Mouse (Mus musculus) MEL (cell line): ENCODE data around the gene Ino80d. TPM values are rescaled to one million over a fixed set of nuclear protein-coding genes. Genes with fewer than 3 reads are reported as not detected.

Experiments
- DNase-seq: peaks from one replicate; pipeline ENCODE4 v3.0.0; 2011; ENCODE audit warnings: low read depth, low spot score
- H3K27ac ChIP-seq: 2 replicates; pipeline ENCODE4 v1.5.1; 2012; ENCODE audit warnings: low read depth, mild to moderate bottlenecking, control low read depth, low read length, moderate library complexity; ENCODE audit not compliant: control insufficient read depth
- H3K27me3 ChIP-seq, 2 experiments: fragments of 150-350 bp in 1 of 2; sonication (generic) in 1 of 2; 2 replicates each; pipeline ENCODE4 v1.6.1; 2012; ENCODE audit warnings: low read length in 2 of 2, mild to moderate bottlenecking in 2 of 2, improper control_type of control experiment in 1 of 2, moderate library complexity in 1 of 2; ENCODE audit not compliant: insufficient read depth in 2 of 2, control insufficient read depth in 1 of 2
- H3K36me3 ChIP-seq, 2 experiments: 2 replicates each; pipeline ENCODE4 v1.6.1; 2012 to 2014; ENCODE audit warnings: low read length in 2 of 2, improper control_type of control experiment in 1 of 2, inconsistent platforms in 1 of 2, mild to moderate bottlenecking in 1 of 2; ENCODE audit not compliant: insufficient read depth in 2 of 2, control insufficient read depth in 1 of 2
- H3K4me1 ChIP-seq, 2 experiments: fragments of 150-350 bp in 1 of 2; sonication (generic) in 1 of 2; 2 replicates each; pipeline ENCODE4 v1.6.1; 2012; ENCODE audit warnings: low read length in 2 of 2, improper control_type of control experiment in 1 of 2, mild to moderate bottlenecking in 1 of 2; ENCODE audit not compliant: insufficient read depth in 2 of 2, control insufficient read depth in 1 of 2
- H3K4me3 ChIP-seq, 2 experiments: fragments of 150-350 bp in 1 of 2; sonication (generic) in 1 of 2; 2 replicates each; pipeline ENCODE4 v1.5.1; 2012; ENCODE audit warnings: low read depth in 2 of 2, low read length in 2 of 2, mild to moderate bottlenecking in 2 of 2, moderate library complexity in 2 of 2, control low read depth in 1 of 2, improper control_type of control experiment in 1 of 2; ENCODE audit not compliant: control insufficient read depth in 1 of 2, insufficient read depth in 1 of 2
- H3K79me2 ChIP-seq: 2 replicates; pipeline ENCODE4 v1.6.1; 2012; ENCODE audit warnings: mild to moderate bottlenecking, low read length, moderate library complexity; ENCODE audit not compliant: control insufficient read depth, poor library complexity, insufficient read depth
- H3K9ac ChIP-seq: 2 replicates; pipeline ENCODE4 v1.6.1; 2012; ENCODE audit warnings: low read depth, mild to moderate bottlenecking, control low read depth, low read length, moderate library complexity; ENCODE audit not compliant: control insufficient read depth, poor library complexity, severe bottlenecking
- H3K9me3 ChIP-seq: fragments of 150-350 bp; sonication (generic); replicated peaks from 2 replicates; pipeline ENCODE4 v1.6.1; 2012; ENCODE audit warnings: mild to moderate bottlenecking, low read length, improper control_type of control experiment, moderate library complexity; ENCODE audit not compliant: insufficient read depth
- BHLHE40 ChIP-seq: IDR thresholded peaks from 2 replicates; pipeline ENCODE4 v1.6.1; 2012; ENCODE audit warnings: low read depth, mild to moderate bottlenecking, inconsistent platforms, low read length, improper control_type of control experiment, borderline replicate concordance
- CHD1 ChIP-seq: IDR thresholded peaks from 2 replicates; pipeline ENCODE4 v1.6.1; 2012; ENCODE audit warnings: low read depth, mild to moderate bottlenecking, inconsistent platforms, low read length, improper control_type of control experiment
- CTCF ChIP-seq, 3 experiments: IDR thresholded peaks in 2 of 3; conservative IDR thresholded peaks in 1 of 3; 2 replicates each; pipeline ENCODE4 v1.5.1; 2011 to 2012; ENCODE audit warnings: low read length in 3 of 3, low read depth in 2 of 3, mild to moderate bottlenecking in 2 of 3, improper control_type of control experiment in 1 of 3, inconsistent platforms in 1 of 3, mixed read lengths in 1 of 3, moderate library complexity in 1 of 3; ENCODE audit not compliant: control insufficient read depth in 1 of 3, insufficient read depth in 1 of 3, poor library complexity in 1 of 3, severe bottlenecking in 1 of 3
- GABPA ChIP-seq: IDR thresholded peaks from 2 replicates; pipeline ENCODE4 v1.6.1; 2012; ENCODE audit warnings: low read depth, mild to moderate bottlenecking, inconsistent platforms, low read length, improper control_type of control experiment, moderate library complexity
- GATA1 ChIP-seq: IDR thresholded peaks from 2 replicates; pipeline ENCODE4 v1.6.1; 2011; ENCODE audit warnings: low read depth, low read length, improper control_type of control experiment
- HCFC1 ChIP-seq: IDR thresholded peaks from 2 replicates; pipeline ENCODE4 v1.6.1; 2012; ENCODE audit warnings: low read depth, mild to moderate bottlenecking, inconsistent platforms, low read length, improper control_type of control experiment, moderate library complexity
- MAX ChIP-seq: IDR thresholded peaks from 2 replicates; pipeline ENCODE4 v1.6.1; 2011; ENCODE audit warnings: low read length, improper control_type of control experiment
- MAZ ChIP-seq: IDR thresholded peaks from 2 replicates; pipeline ENCODE4 v1.6.1; 2012; ENCODE audit warnings: low read depth, mild to moderate bottlenecking, inconsistent platforms, low read length, improper control_type of control experiment
- MEF2A ChIP-seq: IDR thresholded peaks from 2 replicates; pipeline ENCODE4 v1.6.1; 2014; ENCODE audit warnings: low read depth, mild to moderate bottlenecking, inconsistent platforms, low read length, improper control_type of control experiment; ENCODE audit not compliant: poor library complexity, insufficient replicate concordance, severe bottlenecking; ENCODE audit errors: extremely low read depth
- MXI1 ChIP-seq: IDR thresholded peaks from 2 replicates; pipeline ENCODE4 v1.6.1; 2011; ENCODE audit warnings: mild to moderate bottlenecking, low read depth, low read length, improper control_type of control experiment
- NRF1 ChIP-seq: IDR thresholded peaks from 2 replicates; pipeline ENCODE4 v1.6.1; 2014; ENCODE audit warnings: low read depth, mild to moderate bottlenecking, inconsistent platforms, low read length, improper control_type of control experiment, moderate library complexity; ENCODE audit not compliant: poor library complexity, insufficient read depth, severe bottlenecking
- POLR2AphosphoS5 ChIP-seq: IDR thresholded peaks from 2 replicates; pipeline ENCODE4 v1.6.1; 2012; ENCODE audit warnings: low read depth, borderline replicate concordance, mild to moderate bottlenecking, inconsistent platforms, low read length, moderate library complexity, mixed read lengths
- RCOR1 ChIP-seq: IDR thresholded peaks from 2 replicates; pipeline ENCODE4 v1.6.1; 2012; ENCODE audit warnings: low read depth, mild to moderate bottlenecking, inconsistent platforms, low read length, improper control_type of control experiment
- SIN3A ChIP-seq: IDR thresholded peaks from 2 replicates; pipeline ENCODE4 v1.6.1; 2012; ENCODE audit warnings: low read length, improper control_type of control experiment, inconsistent platforms
- TAL1 ChIP-seq: IDR thresholded peaks from 2 replicates; pipeline ENCODE4 v1.6.1; 2012; ENCODE audit warnings: mild to moderate bottlenecking, inconsistent platforms, low read length, moderate library complexity, mixed read lengths
- TCF12 ChIP-seq: IDR thresholded peaks from 2 replicates; pipeline ENCODE4 v1.6.1; 2014; ENCODE audit warnings: low read depth, mild to moderate bottlenecking, inconsistent platforms, low read length, improper control_type of control experiment, moderate library complexity
- USF1 ChIP-seq: IDR thresholded peaks from 2 replicates; pipeline ENCODE4 v1.6.1; 2014; ENCODE audit warnings: low read depth, mild to moderate bottlenecking, inconsistent platforms, low read length, improper control_type of control experiment, moderate library complexity
- USF2 ChIP-seq, 2 experiments: IDR thresholded peaks; 2 replicates each; pipeline ENCODE4 v1.6.1; 2011 to 2012; ENCODE audit warnings: improper control_type of control experiment in 2 of 2, low read length in 2 of 2, borderline replicate concordance in 1 of 2, inconsistent platforms in 1 of 2, low read depth in 1 of 2, mild to moderate bottlenecking in 1 of 2; ENCODE audit not compliant: insufficient read depth in 1 of 2
- ZNF384 ChIP-seq: IDR thresholded peaks from 2 replicates; pipeline ENCODE4 v1.6.1; 2012; ENCODE audit warnings: low read depth, mild to moderate bottlenecking, inconsistent platforms, low read length, improper control_type of control experiment
- polyA plus RNA-seq, 2 experiments: library from polyadenylated mRNA; stranded (reverse) in 1 of 2; unstranded in 1 of 2; fragments of >175 nt in 1 of 2; fragments of >200 nt in 1 of 2; gene quantifications; 2 replicates each; pipeline versions ENCODE4 v1.2.1 to v1.2.4; 2012; ENCODE audit warnings: low replicate concordance in 2 of 2, low read depth in 1 of 2; ENCODE audit not compliant: insufficient read length in 2 of 2, insufficient read depth in 1 of 2, missing spikeins in 1 of 2
- total RNA-seq: library from RNA; depleted of rRNA; stranded (reverse); fragments of 300-350 nt; gene quantifications from 2 replicates; pipeline ENCODE4 v1.2.3, GENCODE M21; 2012

The Ino80d gene
- total and polyA plus RNA-seq, 3 experiments: 4.0 to 5.8 TPM; not detected in 1

DNA sequence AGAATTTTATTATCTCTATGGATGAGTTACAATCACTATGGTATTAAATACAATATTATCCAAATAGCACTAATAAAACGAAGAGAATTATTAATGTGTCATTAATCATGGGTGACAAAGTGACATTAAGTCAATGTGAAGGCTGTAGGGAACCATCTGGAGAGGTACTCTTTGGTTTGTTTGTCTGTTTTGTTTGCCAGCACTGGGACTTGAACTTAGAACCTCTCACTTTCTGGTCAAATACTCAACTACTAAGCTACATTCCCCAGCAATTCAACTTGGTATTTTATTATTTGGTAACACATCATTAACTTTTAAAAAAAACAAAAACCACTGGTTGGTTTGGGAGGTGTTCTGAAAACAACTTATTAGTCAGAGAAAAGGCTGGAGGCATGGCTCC is 43.1 kb downstream of the Ino80d start:
- Histone ChIP-seq H3K27me3 (no peaks in the 10 kb centered on the region), H3K9me3 (no peaks in the 10 kb centered on the region), H3K9ac (no peak overlapping the region), H3K4me3 (no peak overlapping the region), H3K4me1 (no peaks in the 10 kb centered on the region), H3K79me2 (no peaks in the 10 kb centered on the region), H3K27ac (no peak overlapping the region), H3K36me3 (peaks cover 0 to 26% of the 10 kb centered on the region in 2 experiments; a peak in 2 of 4 replicates)
- TF ChIP-seq RCOR1: no peak
- TF ChIP-seq TAL1: no peak
- no peak for TF ChIP-seq ZNF384
- no peak for TF ChIP-seq BHLHE40
- TF ChIP-seq NRF1: no peak
- TF ChIP-seq GABPA: no peak
- no peak for TF ChIP-seq USF1
- no peak for TF ChIP-seq SIN3A
- DNase-seq: no peak

DNA sequence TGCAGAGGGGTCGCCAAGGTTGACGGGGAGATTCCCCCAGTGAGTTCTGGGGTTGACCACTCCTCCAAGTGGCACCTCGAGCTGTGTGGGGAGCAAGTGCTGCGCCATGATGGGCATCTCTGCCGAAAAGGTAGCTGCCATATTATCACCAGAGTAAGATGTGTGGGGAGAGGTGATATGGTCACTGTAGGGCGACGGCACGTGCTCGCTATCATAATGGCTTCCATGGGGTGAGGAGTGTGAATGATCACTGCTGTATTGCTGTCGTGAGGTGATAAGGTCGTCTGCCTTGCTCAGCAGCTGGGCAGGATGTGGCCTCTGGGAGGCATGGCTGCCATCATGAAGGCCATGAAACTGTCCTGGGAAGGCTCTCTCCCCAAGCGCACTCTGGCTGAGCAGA is 56.1 kb downstream of the Ino80d start:
- Histone ChIP-seq H3K27ac (no peak overlapping the region), H3K9me3 (no peaks in the 10 kb centered on the region), H3K36me3 (peaks cover 0 to 9% of the 10 kb centered on the region in 2 experiments; a peak in 2 of 4 replicates), H3K4me3 (no peak overlapping the region), H3K4me1 (no peaks in the 10 kb centered on the region), H3K9ac (no peak overlapping the region), H3K79me2 (no peaks in the 10 kb centered on the region), H3K27me3 (no peaks in the 10 kb centered on the region)
- DNase-seq: no peak
- no peak for TF ChIP-seq USF2 (IDR thresholded peaks at IDR 0.05; ENCODE audit: borderline replicate concordance in 1 of 2, insufficient read depth in 1 of 2, low read depth in 1 of 2, low read length in 2 of 2)
- no peak for TF ChIP-seq CHD1
- no peak for TF ChIP-seq RCOR1
- no peak for TF ChIP-seq SIN3A
- no peak for TF ChIP-seq GABPA

GRCm38 (mm10) chr1:63057849-63058248 is 56.6 kb downstream of the Ino80d start:
- Histone ChIP-seq H3K9ac (no peak overlapping the region), H3K4me3 (no peak overlapping the region), H3K36me3 (peaks cover 0 to 9% of the 10 kb centered on the region in 2 experiments; a peak in 2 of 4 replicates), H3K4me1 (no peaks in the 10 kb centered on the region), H3K9me3 (no peaks in the 10 kb centered on the region), H3K27me3 (no peaks in the 10 kb centered on the region), H3K27ac (no peak overlapping the region), H3K79me2 (no peaks in the 10 kb centered on the region)
- no peak for DNase-seq
- no peak for TF ChIP-seq TAL1
- no peak for TF ChIP-seq MEF2A
- TF ChIP-seq ZNF384: no peak
- no peak for TF ChIP-seq GATA1
- no peak for TF ChIP-seq HCFC1
- TF ChIP-seq CTCF (IDR thresholded peaks at IDR 0.05 in 2 of 3, conservative IDR thresholded peaks at IDR 0.05 in 1 of 3; ENCODE audit: control insufficient read depth in 1 of 3, insufficient read depth in 1 of 3, low read depth in 2 of 3, low read length in 3 of 3, poor library complexity in 1 of 3, severe bottlenecking in 1 of 3): no peak
- TF ChIP-seq TCF12: no peak
- no peak for TF ChIP-seq POLR2AphosphoS5
- no peak for TF ChIP-seq NRF1
- TF ChIP-seq USF1: no peak
- no peak for TF ChIP-seq MAX
- no peak for TF ChIP-seq MAZ
- no peak for TF ChIP-seq SIN3A
- no peak for TF ChIP-seq BHLHE40
- TF ChIP-seq CHD1: no peak
- TF ChIP-seq MXI1: no peak
